Mouse (Mus musculus): ENCODE measurements around the gene Tubd1. TPM values are rescaled to one million over a fixed set of nuclear protein-coding genes. Genes with fewer than 3 reads are reported as not detected.

Tubd1 gene
- polyA plus RNA-seq, 1 experiment from 2014 or later: 11.0 TPM

DNA sequence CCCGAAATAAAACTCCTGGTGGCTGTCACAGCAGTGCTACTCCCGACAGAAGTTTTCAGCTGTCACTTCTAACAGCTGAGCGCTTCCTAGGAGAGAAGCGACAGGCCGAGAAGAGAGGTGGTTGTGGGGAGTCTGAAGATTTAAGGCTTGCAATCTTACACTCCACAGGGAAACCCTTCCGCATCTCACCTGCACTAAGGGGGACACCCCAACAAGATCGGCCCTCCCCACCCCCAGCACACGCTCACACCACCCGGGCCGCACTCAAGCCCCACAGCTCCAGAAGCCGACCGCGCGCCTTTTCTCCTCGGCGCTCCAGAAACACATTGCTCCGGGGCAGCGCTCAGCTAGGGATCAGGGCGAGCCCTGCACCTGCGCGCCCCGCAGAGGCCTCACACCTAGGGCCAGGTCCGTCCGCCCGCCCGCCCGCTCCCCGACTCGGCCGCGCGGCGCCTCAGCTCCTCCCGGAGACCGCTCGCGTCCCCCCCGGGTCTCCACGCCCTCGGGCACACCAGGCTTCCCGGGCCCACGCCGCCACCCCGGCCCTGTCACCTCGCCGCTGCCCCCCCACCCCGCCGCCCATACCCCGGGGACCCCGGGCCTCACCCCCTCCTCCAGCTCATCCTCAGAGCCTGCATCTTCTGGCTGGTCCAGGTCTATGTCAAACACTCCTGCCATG is 692 bp upstream of the Tubd1 start:
- H3K9me3 ChIP-seq (replicated peaks; ENCODE audit: control insufficient read depth, low read length): no peaks in the 10 kb centered on the region
- ATAC-seq (peak; percentile 43), DNase-seq (ENCODE audit: low spot score) (peak; percentile 20)
- peak overlapping the region; percentile 84 for H3K27ac ChIP-seq (ENCODE audit: low read depth, low read length)
- H3K36me3 ChIP-seq (ENCODE audit: control insufficient read depth, insufficient read depth, low read length): no peaks in the 10 kb centered on the region
- H3K4me1 ChIP-seq (ENCODE audit: control insufficient read depth, insufficient read depth, low read length): peaks cover 8% of the 10 kb centered on the region; the same call in 1 of the 2 replicates
- H3K4me3 ChIP-seq (ENCODE audit: low read depth, low read length): peak overlapping the region; percentile 96
- WGBS: 1% methylated on average over 49 of the region's 50 CpGs
- peak overlapping the region; percentile 83 for H3K4me2 ChIP-seq (ENCODE audit: low read length)
- H3K9ac ChIP-seq (ENCODE audit: low read length): peak overlapping the region; percentile 94
- no peaks in the 10 kb centered on the region for H3K27me3 ChIP-seq (replicated peaks; ENCODE audit: control insufficient read depth, insufficient read depth, low read length)

DNA sequence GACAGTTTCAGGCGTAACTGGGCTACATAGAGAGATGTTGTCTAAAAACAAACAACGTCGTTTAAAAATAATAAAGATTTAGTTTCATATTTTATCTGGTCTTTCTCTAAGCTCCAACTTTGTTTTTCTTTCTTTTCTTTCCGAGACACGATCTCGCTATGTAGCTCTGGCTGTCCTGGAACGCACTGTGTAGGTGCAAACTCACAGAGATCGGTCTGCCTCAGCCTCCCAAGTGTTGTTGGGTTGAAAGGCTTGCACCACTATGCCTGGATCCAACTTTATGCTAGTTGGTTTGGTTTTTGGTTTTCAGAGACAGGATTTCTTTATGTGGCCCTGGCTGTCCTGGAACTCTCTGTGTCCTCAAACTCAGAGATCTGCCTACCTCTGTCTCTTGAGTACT is 765 bp downstream of the Tubd1 start:
- Histone ChIP-seq H3K4me3 (ENCODE audit: low read depth, low read length) (peak overlapping the region; percentile 96), H3K36me3 (ENCODE audit: control insufficient read depth, insufficient read depth, low read length) (no peaks in the 10 kb centered on the region), H3K27ac (ENCODE audit: low read depth, low read length) (no peak overlapping the region), H3K9ac (ENCODE audit: low read length) (peak overlapping the region; percentile 37; the same call in 1 of the 2 replicates), H3K9me3 (replicated peaks; ENCODE audit: control insufficient read depth, low read length) (no peaks in the 10 kb centered on the region), H3K27me3 (replicated peaks; ENCODE audit: control insufficient read depth, insufficient read depth, low read length) (no peaks in the 10 kb centered on the region), H3K4me2 (ENCODE audit: low read length) (peak overlapping the region; percentile 83), H3K4me1 (ENCODE audit: control insufficient read depth, insufficient read depth, low read length) (peaks cover 8% of the 10 kb centered on the region; the same call in 1 of the 2 replicates)
- 80% methylated on average over 8 of the region's 8 CpGs for WGBS
- no peak for ATAC-seq
- no peak for DNase-seq (ENCODE audit: low spot score)

DNA sequence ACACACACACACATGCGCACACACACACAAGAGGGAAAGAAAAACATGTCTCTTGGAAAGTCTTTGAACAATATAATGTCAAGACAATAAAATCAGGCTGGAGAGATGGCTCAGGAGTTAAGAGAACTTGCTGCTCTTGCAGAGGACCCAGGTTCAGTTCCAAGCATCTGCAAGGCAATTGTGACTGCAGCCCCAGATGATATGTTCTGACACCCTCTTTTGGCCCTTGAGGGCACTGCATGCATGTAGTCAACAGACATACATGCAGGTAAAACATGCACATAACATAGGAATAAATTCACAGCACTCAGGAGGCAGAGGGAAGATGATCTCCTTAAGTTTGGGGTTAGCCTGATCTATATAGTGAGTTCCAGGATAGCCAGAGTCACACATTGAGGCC is 2.6 kb downstream of the Tubd1 start:
- no peak overlapping the region for H3K4me3 ChIP-seq (ENCODE audit: low read depth, low read length)
- 100% methylated on average over 1 of the region's 1 CpGs for WGBS
- no peak overlapping the region for H3K9ac ChIP-seq (ENCODE audit: low read length)
- no peak overlapping the region for H3K4me2 ChIP-seq (ENCODE audit: low read length)
- peaks cover 8% of the 10 kb centered on the region; the same call in 1 of the 2 replicates for H3K4me1 ChIP-seq (ENCODE audit: control insufficient read depth, insufficient read depth, low read length)
- no peak for DNase-seq (ENCODE audit: low spot score)
- no peaks in the 10 kb centered on the region for H3K27me3 ChIP-seq (replicated peaks; ENCODE audit: control insufficient read depth, insufficient read depth, low read length)
- ATAC-seq: no peak
- no peak overlapping the region for H3K27ac ChIP-seq (ENCODE audit: low read depth, low read length)
- H3K9me3 ChIP-seq (replicated peaks; ENCODE audit: control insufficient read depth, low read length): no peaks in the 10 kb centered on the region
- H3K36me3 ChIP-seq (ENCODE audit: control insufficient read depth, insufficient read depth, low read length): 0 out of 2 replicates have a peak, but pooled peaks cover 2% of the 10 kb centered on the region

DNA sequence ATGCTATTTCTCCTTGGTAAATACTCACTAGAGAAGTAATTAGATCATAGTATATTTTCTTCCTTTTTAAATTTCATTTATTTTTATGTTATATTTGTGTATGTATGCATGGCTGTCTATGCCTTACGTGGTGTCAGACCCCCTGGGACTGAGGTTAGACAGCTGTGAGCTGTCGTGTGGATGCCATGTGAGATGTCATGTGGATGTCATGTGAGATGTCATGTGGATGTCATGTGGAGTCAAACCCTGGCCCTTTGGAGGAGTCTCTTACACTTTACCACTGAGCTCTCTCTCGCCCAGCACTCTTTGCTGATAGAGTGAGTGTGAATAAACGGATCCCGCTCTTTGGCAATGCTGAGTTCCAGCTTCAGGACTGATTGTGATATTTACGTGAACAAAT is 8.7 kb downstream of the Tubd1 start:
- no peak overlapping the region for H3K9ac ChIP-seq (ENCODE audit: low read length)
- no peak overlapping the region for H3K27ac ChIP-seq (ENCODE audit: low read depth, low read length)
- no peak overlapping the region for H3K4me3 ChIP-seq (ENCODE audit: low read depth, low read length)
- H3K4me2 ChIP-seq (ENCODE audit: low read length): no peak overlapping the region
- WGBS: 94% methylated on average over 6 of the region's 6 CpGs
- ATAC-seq (no peak), DNase-seq (ENCODE audit: low spot score) (no peak)
- H3K9me3 ChIP-seq (replicated peaks; ENCODE audit: control insufficient read depth, low read length): no peaks in the 10 kb centered on the region
- peaks cover 5% of the 10 kb centered on the region; the same call in 1 of the 2 replicates for H3K36me3 ChIP-seq (ENCODE audit: control insufficient read depth, insufficient read depth, low read length)
- H3K4me1 ChIP-seq (ENCODE audit: control insufficient read depth, insufficient read depth, low read length): no peaks in the 10 kb centered on the region
- no peaks in the 10 kb centered on the region for H3K27me3 ChIP-seq (replicated peaks; ENCODE audit: control insufficient read depth, insufficient read depth, low read length)

GRCm38 (mm10) chr11:86558258-86558657 is 13.5 kb downstream of the Tubd1 start:
- Histone ChIP-seq H3K9ac (ENCODE audit: low read length) (no peak overlapping the region), H3K4me3 (ENCODE audit: low read depth, low read length) (no peak overlapping the region), H3K4me1 (ENCODE audit: control insufficient read depth, insufficient read depth, low read length) (no peaks in the 10 kb centered on the region), H3K9me3 (replicated peaks; ENCODE audit: control insufficient read depth, low read length) (no peaks in the 10 kb centered on the region), H3K27ac (ENCODE audit: low read depth, low read length) (no peak overlapping the region), H3K36me3 (ENCODE audit: control insufficient read depth, insufficient read depth, low read length) (peaks cover 13% of the 10 kb centered on the region), H3K27me3 (replicated peaks; ENCODE audit: control insufficient read depth, insufficient read depth, low read length) (no peaks in the 10 kb centered on the region), H3K4me2 (ENCODE audit: low read length) (no peak overlapping the region)
- no peak for DNase-seq (ENCODE audit: low spot score)
- ATAC-seq: no peak
- WGBS: 82% methylated on average over 4 of the region's 4 CpGs

DNA sequence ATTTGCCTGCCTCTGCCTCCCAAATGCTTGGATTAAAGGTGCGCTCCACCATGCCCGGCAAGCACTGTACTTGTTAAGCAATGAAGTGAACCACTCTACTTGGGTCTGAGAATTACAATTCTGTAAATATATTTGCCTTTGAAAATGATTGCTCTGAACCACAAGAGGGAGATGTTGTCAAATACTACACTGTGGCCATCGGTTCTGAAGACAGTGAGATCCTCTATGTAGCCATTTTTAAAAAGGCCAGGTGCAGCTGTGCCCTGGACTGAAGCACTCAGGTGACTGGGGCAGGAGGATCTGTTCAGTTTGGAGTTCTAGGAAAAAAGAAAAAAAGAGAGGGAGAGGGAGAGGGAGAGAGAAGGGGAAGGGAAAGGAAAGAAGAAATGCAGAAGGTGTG is 23.6 kb downstream of the Tubd1 start:
- H3K36me3 ChIP-seq (ENCODE audit: control insufficient read depth, insufficient read depth, low read length): no peaks in the 10 kb centered on the region
- ATAC-seq: no peak

DNA sequence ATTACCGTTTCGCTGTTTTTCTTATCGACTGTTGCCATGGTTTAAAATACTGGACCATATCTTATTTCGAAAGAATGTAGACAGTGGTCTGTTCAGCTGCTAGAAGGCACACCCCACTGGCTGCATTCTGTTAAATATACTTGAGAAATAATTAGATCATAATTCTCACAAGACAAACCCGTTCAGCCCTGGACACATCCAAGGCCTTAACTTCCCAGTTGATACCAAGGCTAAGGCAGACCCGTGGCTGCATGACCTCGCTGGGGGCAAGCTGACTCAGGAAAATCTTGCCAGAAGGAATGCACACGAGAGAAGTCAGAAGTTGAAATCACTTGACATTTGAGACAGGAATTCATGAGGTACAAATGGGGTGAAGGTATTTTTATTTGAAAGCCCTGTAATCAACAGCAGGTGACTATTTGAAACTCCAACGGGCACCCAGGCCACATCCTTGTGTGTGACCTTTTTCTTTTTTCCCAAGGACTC is 25.5 kb downstream of the Tubd1 start:
- H3K4me2 ChIP-seq (ENCODE audit: low read length): no peak overlapping the region
- no peaks in the 10 kb centered on the region for H3K9me3 ChIP-seq (replicated peaks; ENCODE audit: control insufficient read depth, low read length)
- WGBS: 81% methylated on average over 9 of the region's 9 CpGs
- H3K27me3 ChIP-seq (replicated peaks; ENCODE audit: control insufficient read depth, insufficient read depth, low read length): no peaks in the 10 kb centered on the region
- no peaks in the 10 kb centered on the region for H3K4me1 ChIP-seq (ENCODE audit: control insufficient read depth, insufficient read depth, low read length)
- ATAC-seq (no peak), DNase-seq (ENCODE audit: low spot score) (no peak)
- no peak overlapping the region for H3K27ac ChIP-seq (ENCODE audit: low read depth, low read length)
- H3K9ac ChIP-seq (ENCODE audit: low read length): no peak overlapping the region
- no peaks in the 10 kb centered on the region for H3K36me3 ChIP-seq (ENCODE audit: control insufficient read depth, insufficient read depth, low read length)
- no peak overlapping the region for H3K4me3 ChIP-seq (ENCODE audit: low read depth, low read length)

More for the DNA sequence above, 23.6 kb downstream of the Tubd1 start:
- WGBS: 80% methylated on average over 3 of the region's 3 CpGs
- Histone ChIP-seq H3K4me3 (ENCODE audit: low read depth, low read length) (no peak overlapping the region), H3K4me1 (ENCODE audit: control insufficient read depth, insufficient read depth, low read length) (no peaks in the 10 kb centered on the region), H3K27ac (ENCODE audit: low read depth, low read length) (no peak overlapping the region), H3K27me3 (replicated peaks; ENCODE audit: control insufficient read depth, insufficient read depth, low read length) (no peaks in the 10 kb centered on the region), H3K4me2 (ENCODE audit: low read length) (no peak overlapping the region), H3K9me3 (replicated peaks; ENCODE audit: control insufficient read depth, low read length) (no peaks in the 10 kb centered on the region), H3K9ac (ENCODE audit: low read length) (no peak overlapping the region)
- DNase-seq (ENCODE audit: low spot score): peak; percentile 50

DNA sequence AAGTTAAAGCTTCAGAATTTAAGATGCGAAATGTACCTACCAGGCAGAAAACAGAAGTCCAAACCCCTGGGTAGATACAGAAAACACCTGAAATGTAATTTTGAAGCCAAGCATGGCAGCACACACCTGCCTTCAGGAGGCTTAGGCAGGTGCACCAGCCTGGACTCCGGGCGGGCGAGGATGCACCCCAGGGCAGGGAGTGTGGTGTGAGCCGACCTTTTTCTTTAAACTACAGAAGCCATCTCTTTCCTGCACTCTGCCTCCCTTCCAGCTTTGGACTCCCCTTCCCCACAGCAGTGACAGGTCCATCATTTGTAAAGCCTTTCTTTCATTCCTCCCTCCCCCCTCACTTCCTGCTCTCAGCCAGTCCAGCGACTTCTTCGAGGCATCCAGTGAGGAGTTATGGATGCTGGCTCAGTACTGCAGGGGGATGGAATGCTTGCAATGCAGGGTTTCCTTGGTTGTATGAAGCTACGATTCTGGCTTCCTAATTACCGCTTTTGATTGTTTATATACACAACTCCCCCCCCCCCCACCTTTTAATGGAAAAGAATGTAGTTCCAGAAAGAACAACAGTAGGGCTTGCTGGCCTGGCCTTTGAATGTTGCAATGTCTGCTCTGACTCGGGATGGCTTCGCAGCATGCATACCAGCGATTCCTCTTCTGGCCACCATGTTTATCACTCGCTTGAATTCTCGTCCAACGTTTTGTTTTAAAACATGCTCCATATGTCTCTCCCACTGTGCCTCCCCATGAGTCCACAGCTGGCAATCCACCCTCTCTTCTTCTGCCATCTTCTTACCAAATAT is 26.5 kb downstream of the Tubd1 start:
- no peak overlapping the region for H3K9ac ChIP-seq (ENCODE audit: low read length)
- no peaks in the 10 kb centered on the region for H3K9me3 ChIP-seq (replicated peaks; ENCODE audit: control insufficient read depth, low read length)
- no peak overlapping the region for H3K27ac ChIP-seq (ENCODE audit: low read depth, low read length)
- no peaks in the 10 kb centered on the region for H3K4me1 ChIP-seq (ENCODE audit: control insufficient read depth, insufficient read depth, low read length)
- WGBS: 55% methylated on average over 15 of the region's 15 CpGs
- no peak overlapping the region for H3K4me2 ChIP-seq (ENCODE audit: low read length)
- no peaks in the 10 kb centered on the region for H3K36me3 ChIP-seq (ENCODE audit: control insufficient read depth, insufficient read depth, low read length)
- no peak for ATAC-seq
- H3K4me3 ChIP-seq (ENCODE audit: low read depth, low read length): no peak overlapping the region
- H3K27me3 ChIP-seq (replicated peaks; ENCODE audit: control insufficient read depth, insufficient read depth, low read length): no peaks in the 10 kb centered on the region
- no peak for DNase-seq (ENCODE audit: low spot score)

DNA sequence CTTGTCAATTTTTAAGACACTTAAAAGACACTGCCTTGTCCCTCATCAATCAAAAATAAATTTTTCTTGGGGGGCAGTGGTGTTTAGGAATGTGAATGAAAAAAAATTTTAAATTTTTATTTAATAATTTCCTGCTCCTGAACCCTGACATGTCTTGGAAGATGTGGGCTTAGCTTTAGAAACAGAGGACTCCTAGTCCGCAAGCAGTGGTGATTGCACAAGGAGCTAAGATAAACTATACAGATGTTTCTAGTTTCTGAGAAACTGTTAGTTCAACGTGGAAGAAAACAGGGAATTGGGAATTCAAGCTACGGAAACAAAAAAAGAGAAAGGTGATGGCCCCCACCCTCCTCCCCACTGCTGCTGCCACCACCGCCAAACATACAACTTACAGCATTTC is 27.1 kb downstream of the Tubd1 start:
- 86% methylated on average over 4 of the region's 4 CpGs for WGBS

More for the DNA sequence above, 27.1 kb downstream of the Tubd1 start:
- ATAC-seq: no peak
- DNase-seq (ENCODE audit: low spot score): no peak
- Histone ChIP-seq H3K4me3 (ENCODE audit: low read depth, low read length) (no peak overlapping the region), H3K27me3 (replicated peaks; ENCODE audit: control insufficient read depth, insufficient read depth, low read length) (no peaks in the 10 kb centered on the region), H3K9me3 (replicated peaks; ENCODE audit: control insufficient read depth, low read length) (no peaks in the 10 kb centered on the region), H3K4me2 (ENCODE audit: low read length) (no peak overlapping the region), H3K9ac (ENCODE audit: low read length) (no peak overlapping the region), H3K36me3 (ENCODE audit: control insufficient read depth, insufficient read depth, low read length) (no peaks in the 10 kb centered on the region), H3K27ac (ENCODE audit: low read depth, low read length) (no peak overlapping the region), H3K4me1 (ENCODE audit: control insufficient read depth, insufficient read depth, low read length) (no peaks in the 10 kb centered on the region)

All from forebrain, embryonic 14.5 days (tissue).